Mouse (Mus musculus): ENCODE measurements around the gene Gpd1.

DNA sequence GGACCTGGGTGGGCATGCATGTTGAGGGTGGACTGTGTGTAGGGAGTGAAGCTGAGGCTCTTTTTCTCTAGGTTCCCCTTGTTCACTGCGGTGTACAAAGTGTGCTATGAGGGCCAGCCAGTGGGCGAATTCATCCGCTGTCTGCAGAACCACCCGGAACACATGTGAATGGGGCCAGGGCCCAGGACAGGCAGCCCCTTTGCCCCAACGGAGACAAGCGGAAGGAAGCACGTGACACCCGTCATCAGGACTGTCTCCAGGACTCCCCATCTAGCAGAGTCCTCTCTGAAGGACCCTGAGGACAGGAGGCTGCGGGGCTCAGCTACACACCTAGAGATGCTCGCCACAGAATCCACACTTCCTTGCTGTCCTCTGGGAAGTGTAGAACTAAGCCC lies 5.8 kb downstream of the Gpd1 start:
- no peak for TF ChIP-seq POLR2A (IDR thresholded peaks at IDR 0.05; ENCODE audit: control insufficient read depth, extremely low read depth, insufficient read depth, low read length, poor library complexity)
- TF ChIP-seq CTCF (IDR thresholded peaks at IDR 0.05; ENCODE audit: borderline replicate concordance, control insufficient read depth, extremely low read depth, insufficient read depth, low read length, poor library complexity): no peak

Data from thymus, adult 2 months (tissue).